Mouse (Mus musculus): ENCODE measurements at regions not wholly inside any gene's neighbourhood (a gene's known extent, or its start where the extent isn't known, plus 50 kb on each side); places are given as distances from the start of the nearest gene placed in this dataset.

- DNase-seq: peak in 1 of 2 experiments; percentile 38
These were observed 160.2 kb downstream of the Sox4 start for GRCm38 (mm10) chr13:28793166-28793935.

GRCm38 (mm10) chr13:28792461-28793165 is 160.9 kb downstream of the Sox4 start:
- no peak for DNase-seq

GRCm38 (mm10) chr13:28790381-28790780 is 163.1 kb downstream of the Sox4 start:
- peak in 1 of 2 experiments; percentile 34 for DNase-seq

GRCm38 (mm10) chr13:28787331-28787643 is 166.2 kb downstream of the Sox4 start:
- DNase-seq: no peak

- DNase-seq: no peak
These were observed 166.7 kb downstream of the Sox4 start for GRCm38 (mm10) chr13:28786629-28787330.

- DNase-seq: no peak
These were observed 170.8 kb downstream of the Sox4 start for GRCm38 (mm10) chr13:28782497-28783246.

GRCm38 (mm10) chr13:28782081-28782480 is 171.4 kb downstream of the Sox4 start:
- DNase-seq: no peak

- no peak for DNase-seq
These were observed 171.9 kb downstream of the Sox4 start for GRCm38 (mm10) chr13:28781660-28782059.

- DNase-seq: no peak
These were observed 173.1 kb downstream of the Sox4 start for GRCm38 (mm10) chr13:28780462-28780861.

- DNase-seq: no peak
These were observed 178.2 kb downstream of the Sox4 start for GRCm38 (mm10) chr13:28775142-28775815.

GRCm38 (mm10) chr13:28774649-28775048 is 178.9 kb downstream of the Sox4 start:
- DNase-seq: no peak

- DNase-seq: no peak
These were observed 180.0 kb downstream of the Sox4 start for GRCm38 (mm10) chr13:28773466-28773865.

- no peak for DNase-seq
These were observed 183.0 kb downstream of the Sox4 start for GRCm38 (mm10) chr13:28770531-28770930.

- DNase-seq: no peak
These were observed 183.5 kb downstream of the Sox4 start for GRCm38 (mm10) chr13:28770018-28770417.

GRCm38 (mm10) chr13:28768717-28769426 is 184.6 kb downstream of the Sox4 start:
- DNase-seq: no peak

GRCm38 (mm10) chr13:28762555-28762954 is 191.0 kb downstream of the Sox4 start:
- peak in 1 of 2 experiments; percentile 44 for DNase-seq

- no peak for DNase-seq
These were observed 194.5 kb downstream of the Sox4 start for GRCm38 (mm10) chr13:28759026-28759425.

- DNase-seq: peak; percentile 82 to 90
These were observed 195.5 kb downstream of the Sox4 start for GRCm38 (mm10) chr13:28757846-28758522.

- peak; percentile 27 to 45 for DNase-seq
These were observed 196.4 kb downstream of the Sox4 start for GRCm38 (mm10) chr13:28756915-28757765.

GRCm38 (mm10) chr13:28754207-28754606 is 199.3 kb downstream of the Sox4 start:
- DNase-seq: no peak
